Mouse (Mus musculus): ENCODE results near the gene Strn.

DNA sequence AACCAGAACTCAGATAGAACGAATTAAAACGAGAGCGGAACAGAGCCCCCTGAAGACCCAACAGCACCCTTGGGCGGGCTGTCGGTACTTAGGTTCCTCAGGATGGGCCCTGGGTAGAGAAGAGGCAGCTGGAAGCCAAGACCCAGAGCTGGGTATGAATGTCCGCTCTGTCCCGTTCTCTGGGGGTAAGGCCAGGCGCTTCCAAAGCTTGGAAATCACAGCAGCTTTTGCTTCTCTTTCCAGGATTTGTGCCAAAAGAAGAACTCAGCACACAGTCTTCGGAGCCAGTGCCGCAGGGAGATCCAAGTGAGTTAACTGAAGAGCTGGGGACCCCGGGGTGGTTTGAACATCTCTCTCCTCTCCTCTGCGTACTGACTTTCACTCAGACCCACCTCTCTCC, 135.4 kb downstream of the Strn start:
- no peak for TF ChIP-seq POLR2A (IDR thresholded peaks at IDR 0.05; ENCODE audit: low read depth, low read length)
- no peak for TF ChIP-seq CTCF (IDR thresholded peaks at IDR 0.05; ENCODE audit: extremely low read depth, insufficient read depth, insufficient read length, insufficient replicate concordance)
